Mouse (Mus musculus) left cerebral cortex, adult 9 months (tissue): ENCODE measurements around the gene Tsc22d1.

ENCODE experiments used
- DNase-seq, 2 experiments: peaks; one replicate each; pipeline ENCODE4 v3.0.0; 2022; ENCODE audit warnings: low spot score in 2 of 2

Tsc22d1 gene

GRCm38 (mm10) chr14:76483701-76484100 lies 68.9 kb downstream of the Tsc22d1 start:
- no peak for DNase-seq

- DNase-seq, result no peak
Observed at GRCm38 (mm10) chr14:76487609-76488008, 72.8 kb downstream of the Tsc22d1 start.

- no peak for DNase-seq
Observed at GRCm38 (mm10) chr14:76488101-76489044, 73.6 kb downstream of the Tsc22d1 start.

GRCm38 (mm10) chr14:76489128-76489527 lies 74.4 kb downstream of the Tsc22d1 start:
- DNase-seq, result no peak

GRCm38 (mm10) chr14:76495022-76495421 lies 80.3 kb downstream of the Tsc22d1 start:
- no peak for DNase-seq

- no peak for DNase-seq
Observed at GRCm38 (mm10) chr14:76497187-76497586, 82.4 kb downstream of the Tsc22d1 start.

GRCm38 (mm10) chr14:76498210-76498609 lies 83.4 kb downstream of the Tsc22d1 start:
- DNase-seq, result no peak

- no peak for DNase-seq
Observed at GRCm38 (mm10) chr14:76499492-76499891, 84.7 kb downstream of the Tsc22d1 start.

- no peak for DNase-seq
Observed at GRCm38 (mm10) chr14:76500036-76500435, 85.3 kb downstream of the Tsc22d1 start.

- peak in 1 of 2 experiments; percentile 37 for DNase-seq
Observed at GRCm38 (mm10) chr14:76503231-76503851, 88.6 kb downstream of the Tsc22d1 start.

- DNase-seq, result peak; percentile 85 to 93
Observed at GRCm38 (mm10) chr14:76504121-76504737, 89.5 kb downstream of the Tsc22d1 start.

- DNase-seq, result peak in 1 of 2 experiments; percentile 48
Observed at GRCm38 (mm10) chr14:76505101-76505438, 90.3 kb downstream of the Tsc22d1 start.

- peak; percentile 76 to 85 for DNase-seq
Observed at GRCm38 (mm10) chr14:76505439-76506220, 90.9 kb downstream of the Tsc22d1 start.

GRCm38 (mm10) chr14:76506425-76507205 lies 91.9 kb downstream of the Tsc22d1 start:
- DNase-seq, result peak; percentile 27 to 30

- DNase-seq, result no peak
Observed at GRCm38 (mm10) chr14:76507357-76507756, 92.6 kb downstream of the Tsc22d1 start.

GRCm38 (mm10) chr14:76507804-76508500 lies 93.2 kb downstream of the Tsc22d1 start:
- no peak for DNase-seq

GRCm38 (mm10) chr14:76508701-76509100 lies 93.9 kb downstream of the Tsc22d1 start:
- no peak for DNase-seq

- no peak for DNase-seq
Observed at GRCm38 (mm10) chr14:76511971-76512370, 97.2 kb downstream of the Tsc22d1 start.

GRCm38 (mm10) chr14:76513395-76514049 lies 98.8 kb downstream of the Tsc22d1 start:
- no peak for DNase-seq
